Mouse (Mus musculus): Measurements from ENCODE around the gene Ccdc182. TPM values are rescaled to one million over a fixed set of nuclear protein-coding genes. Genes with fewer than 3 reads are reported as not detected.

Ccdc182 gene
- polyA plus RNA-seq, 2 experiments: 0.10 TPM; not detected in 1

DNA sequence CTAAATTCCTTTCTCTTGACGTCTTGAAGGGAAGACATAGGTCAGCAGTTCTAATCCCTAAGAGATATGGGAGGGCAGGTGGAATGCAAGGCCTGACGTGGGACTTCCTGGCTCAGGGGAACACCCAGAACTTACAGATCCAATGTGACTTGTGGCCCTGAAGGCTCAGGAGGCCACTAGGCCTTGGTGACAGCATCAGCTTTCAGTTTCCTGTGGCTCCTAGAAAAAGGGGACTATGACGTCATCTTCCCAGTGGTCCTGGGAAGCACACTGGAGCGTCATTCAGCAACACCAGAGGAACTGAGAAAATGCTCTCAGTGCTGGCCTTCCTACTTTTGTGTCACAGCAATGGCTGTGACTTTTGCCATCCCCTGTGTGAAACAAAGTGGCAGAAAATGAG is 2.6 kb upstream of the Ccdc182 start:
- ATAC-seq (ENCODE audit: low FRiP score, low read depth) (no peak), DNase-seq (ENCODE audit: low spot score) (no peak)
- no peaks in the 10 kb centered on the region for H3K27me3 ChIP-seq (ENCODE audit: control insufficient read depth, insufficient read depth, low read length)
- no peaks in the 10 kb centered on the region for H3K9me3 ChIP-seq (ENCODE audit: control insufficient read depth, low read length)
- no peak overlapping the region for H3K4me3 ChIP-seq (replicated peaks; ENCODE audit: low read length)
- H3K27ac ChIP-seq (replicated peaks; ENCODE audit: low read depth, low read length): no peak overlapping the region
- H3K9ac ChIP-seq (ENCODE audit: low read depth, low read length, severe bottlenecking): no peak overlapping the region
- no peak overlapping the region for H3K4me2 ChIP-seq (replicated peaks; ENCODE audit: low read depth, low read length, severe bottlenecking)
- no peaks in the 10 kb centered on the region for H3K36me3 ChIP-seq (ENCODE audit: control insufficient read depth, insufficient read depth, low read length)
- no peak for TF ChIP-seq POLR2A (IDR thresholded peaks at IDR 0.05; ENCODE audit: borderline replicate concordance, extremely low read depth, insufficient read depth, insufficient read length)
- 71% methylated on average over 4 of the region's 4 CpGs for WGBS
- peaks cover 5% of the 10 kb centered on the region for H3K4me1 ChIP-seq (ENCODE audit: control insufficient read depth, insufficient read depth, low read length)

GRCm38 (mm10) chr11:88291688-88292087 is 2.2 kb upstream of the Ccdc182 start:
- H3K36me3 ChIP-seq (ENCODE audit: control insufficient read depth, insufficient read depth, low read length): no peaks in the 10 kb centered on the region
- no peak overlapping the region for H3K4me3 ChIP-seq (replicated peaks; ENCODE audit: low read length)
- peaks cover 5% of the 10 kb centered on the region for H3K4me1 ChIP-seq (ENCODE audit: control insufficient read depth, insufficient read depth, low read length)
- no peak for TF ChIP-seq POLR2A (IDR thresholded peaks at IDR 0.05; ENCODE audit: borderline replicate concordance, extremely low read depth, insufficient read depth, insufficient read length)
- 41% methylated on average over 4 of the region's 4 CpGs for WGBS
- H3K27me3 ChIP-seq (ENCODE audit: control insufficient read depth, insufficient read depth, low read length): no peaks in the 10 kb centered on the region
- H3K9me3 ChIP-seq (ENCODE audit: control insufficient read depth, low read length): no peaks in the 10 kb centered on the region
- no peak overlapping the region for H3K27ac ChIP-seq (replicated peaks; ENCODE audit: low read depth, low read length)
- no peak overlapping the region for H3K4me2 ChIP-seq (replicated peaks; ENCODE audit: low read depth, low read length, severe bottlenecking)
- ATAC-seq (ENCODE audit: low FRiP score, low read depth): no peak
- no peak for DNase-seq (ENCODE audit: low spot score)
- no peak overlapping the region for H3K9ac ChIP-seq (ENCODE audit: low read depth, low read length, severe bottlenecking)

DNA sequence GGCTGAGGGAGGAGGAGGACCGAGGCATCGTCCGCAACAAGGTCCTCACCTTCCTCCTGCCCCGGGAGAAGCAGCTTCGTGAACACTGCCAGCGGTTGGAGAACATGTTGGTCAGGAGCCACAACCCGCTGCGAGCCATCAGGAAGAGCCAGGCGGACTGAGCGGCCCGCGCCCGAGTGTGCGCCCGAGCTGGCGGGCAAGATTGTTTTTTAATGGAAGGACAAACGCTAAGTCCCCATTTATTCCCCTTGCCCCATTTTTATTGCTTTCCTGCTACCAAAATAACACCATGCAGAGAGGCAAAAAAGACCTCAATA is 494 bp downstream of the Ccdc182 start:
- Histone ChIP-seq H3K9ac (ENCODE audit: low read depth, low read length, severe bottlenecking) (peak overlapping the region; percentile 26; the same call in 1 of the 2 replicates), H3K9me3 (ENCODE audit: control insufficient read depth, low read length) (no peaks in the 10 kb centered on the region), H3K4me2 (replicated peaks; ENCODE audit: low read depth, low read length, severe bottlenecking) (peak overlapping the region; percentile 52), H3K36me3 (ENCODE audit: control insufficient read depth, insufficient read depth, low read length) (no peaks in the 10 kb centered on the region), H3K4me3 (replicated peaks; ENCODE audit: low read length) (peak overlapping the region; percentile 28), H3K4me1 (ENCODE audit: control insufficient read depth, insufficient read depth, low read length) (peaks cover 5% of the 10 kb centered on the region), H3K27me3 (ENCODE audit: control insufficient read depth, insufficient read depth, low read length) (no peaks in the 10 kb centered on the region), H3K27ac (replicated peaks; ENCODE audit: low read depth, low read length) (no peak overlapping the region)
- TF ChIP-seq POLR2A (IDR thresholded peaks at IDR 0.05; ENCODE audit: borderline replicate concordance, extremely low read depth, insufficient read depth, insufficient read length): no peak
- WGBS: 27% methylated on average over 16 of the region's 17 CpGs
- ATAC-seq (ENCODE audit: low FRiP score, low read depth): no peak
- DNase-seq (ENCODE audit: low spot score): no peak

GRCm38 (mm10) chr11:88295298-88295697 is 1.4 kb downstream of the Ccdc182 start:
- H3K4me3 ChIP-seq (replicated peaks; ENCODE audit: low read length): no peak overlapping the region
- TF ChIP-seq POLR2A (IDR thresholded peaks at IDR 0.05; ENCODE audit: borderline replicate concordance, extremely low read depth, insufficient read depth, insufficient read length): no peak
- 25% methylated on average over 5 of the region's 5 CpGs for WGBS
- peaks cover 5% of the 10 kb centered on the region for H3K4me1 ChIP-seq (ENCODE audit: control insufficient read depth, insufficient read depth, low read length)
- H3K9ac ChIP-seq (ENCODE audit: low read depth, low read length, severe bottlenecking): no peak overlapping the region
- no peaks in the 10 kb centered on the region for H3K36me3 ChIP-seq (ENCODE audit: control insufficient read depth, insufficient read depth, low read length)
- no peak overlapping the region for H3K27ac ChIP-seq (replicated peaks; ENCODE audit: low read depth, low read length)
- DNase-seq (ENCODE audit: low spot score) (no peak), ATAC-seq (ENCODE audit: low FRiP score, low read depth) (no peak)
- H3K4me2 ChIP-seq (replicated peaks; ENCODE audit: low read depth, low read length, severe bottlenecking): no peak overlapping the region
- H3K27me3 ChIP-seq (ENCODE audit: control insufficient read depth, insufficient read depth, low read length): no peaks in the 10 kb centered on the region
- H3K9me3 ChIP-seq (ENCODE audit: control insufficient read depth, low read length): no peaks in the 10 kb centered on the region

- Histone ChIP-seq H3K9me3 (ENCODE audit: control insufficient read depth, low read length) (no peaks in the 10 kb centered on the region), H3K4me3 (replicated peaks; ENCODE audit: low read length) (no peak overlapping the region), H3K4me2 (replicated peaks; ENCODE audit: low read depth, low read length, severe bottlenecking) (no peak overlapping the region), H3K4me1 (ENCODE audit: control insufficient read depth, insufficient read depth, low read length) (peaks cover 5% of the 10 kb centered on the region), H3K27ac (replicated peaks; ENCODE audit: low read depth, low read length) (no peak overlapping the region), H3K9ac (ENCODE audit: low read depth, low read length, severe bottlenecking) (no peak overlapping the region), H3K36me3 (ENCODE audit: control insufficient read depth, insufficient read depth, low read length) (no peaks in the 10 kb centered on the region), H3K27me3 (ENCODE audit: control insufficient read depth, insufficient read depth, low read length) (no peaks in the 10 kb centered on the region)
- DNase-seq (ENCODE audit: low spot score) (no peak), ATAC-seq (ENCODE audit: low FRiP score, low read depth) (no peak)
- no peak for TF ChIP-seq POLR2A (IDR thresholded peaks at IDR 0.05; ENCODE audit: borderline replicate concordance, extremely low read depth, insufficient read depth, insufficient read length)
- 30% methylated on average over 4 of the region's 4 CpGs for WGBS
Observed at GRCm38 (mm10) chr11:88297526-88297925, 3.7 kb downstream of the Ccdc182 start.

DNA sequence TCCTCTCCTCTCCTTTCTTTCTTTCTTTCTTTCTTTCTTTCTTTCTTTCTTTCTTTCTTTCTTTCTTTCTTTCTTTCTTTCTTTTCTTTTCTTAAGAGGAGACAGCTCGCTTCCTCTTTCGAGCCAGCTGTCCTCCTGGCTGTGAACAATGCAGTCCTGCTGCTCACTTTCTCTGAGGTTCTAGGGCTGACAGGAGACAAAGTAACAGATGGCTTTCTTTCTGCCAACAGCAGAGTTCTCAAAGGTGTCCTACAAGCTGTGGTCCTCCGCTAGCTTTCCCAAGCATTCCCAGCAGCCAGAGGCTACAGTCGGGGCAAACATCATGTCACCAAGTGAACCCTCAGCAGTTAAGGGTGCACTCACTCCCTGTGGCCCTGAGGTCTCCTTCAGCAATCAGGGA is 5.5 kb downstream of the Ccdc182 start:
- DNase-seq (ENCODE audit: low spot score): no peak
- Histone ChIP-seq H3K27ac (replicated peaks; ENCODE audit: low read depth, low read length) (no peak overlapping the region), H3K9ac (ENCODE audit: low read depth, low read length, severe bottlenecking) (no peak overlapping the region), H3K36me3 (ENCODE audit: control insufficient read depth, insufficient read depth, low read length) (no peaks in the 10 kb centered on the region), H3K9me3 (ENCODE audit: control insufficient read depth, low read length) (no peaks in the 10 kb centered on the region), H3K4me2 (replicated peaks; ENCODE audit: low read depth, low read length, severe bottlenecking) (no peak overlapping the region), H3K27me3 (ENCODE audit: control insufficient read depth, insufficient read depth, low read length) (no peaks in the 10 kb centered on the region), H3K4me3 (replicated peaks; ENCODE audit: low read length) (no peak overlapping the region), H3K4me1 (ENCODE audit: control insufficient read depth, insufficient read depth, low read length) (peaks cover under 1% of the 10 kb centered on the region)
- no peak for ATAC-seq (ENCODE audit: low FRiP score, low read depth)
- 81% methylated on average over 4 of the region's 4 CpGs for WGBS
- TF ChIP-seq POLR2A (IDR thresholded peaks at IDR 0.05; ENCODE audit: borderline replicate concordance, extremely low read depth, insufficient read depth, insufficient read length): no peak

Data from limb, embryonic 14.5 days (tissue).